Comparison of ENCODE assay signal across 11 mouse cellular contexts in genomic region chr13:46523712-46524111, GRCm38 (mm10). TPM values are rescaled to one million over a fixed set of nuclear protein-coding genes. Genes with fewer than 3 reads are reported as not detected.
DNase-seq lines count a peak whose midpoint lies in the region; ATAC-seq lines count a peak whose summit lies in the region.
"Had no signal": no experiment of that assay in that cellular context is flagged by ENCODE, and none has a peak within 500 bp of the region (broad histone marks: within the 10 kb centered on the region; RNA-seq: fewer than 3 reads in every experiment).

No protein-coding gene starts in this region.

- H3K27me3 ChIP-seq in embryonic facial prominence, embryonic 14.5 days (replicated peaks; ENCODE audit: control insufficient read depth, insufficient read depth, low read length) = no peaks in the 10 kb centered on the region
- H3K27me3 ChIP-seq in embryonic facial prominence, embryonic 10.5 days (replicated peaks; ENCODE audit: low read depth, poor library complexity, severe bottlenecking) = no peaks in the 10 kb centered on the region
- H3K27me3 ChIP-seq: limb, embryonic 12.5 days had no signal

- H3K4me3 ChIP-seq in embryonic facial prominence, embryonic 14.5 days (ENCODE audit: low read depth, low read length) = no peak overlapping the region
- H3K4me3 ChIP-seq in embryonic facial prominence, embryonic 10.5 days = no peak overlapping the region
- H3K4me3 ChIP-seq: forebrain, embryonic 12.5 days; limb, embryonic 12.5 days had no signal

- peaks cover 15% of the 10 kb centered on the region for H3K4me1 ChIP-seq in embryonic facial prominence, embryonic 14.5 days (ENCODE audit: control insufficient read depth, insufficient read depth, low read length)
- peaks cover 21% of the 10 kb centered on the region for H3K4me1 ChIP-seq in embryonic facial prominence, embryonic 10.5 days

- ATAC-seq in embryonic facial prominence, embryonic 14.5 days (ENCODE audit: low read depth) = no peak; the same call in 1 of the 2 replicates

- 0 out of 2 replicates have a peak overlapping the region, but pooled peaks have one; percentile 4 for H3K4me2 ChIP-seq in embryonic facial prominence, embryonic 14.5 days (ENCODE audit: low read depth, low read length)
- H3K4me2 ChIP-seq: forebrain, embryonic 12.5 days; limb, embryonic 12.5 days had no signal

- 49% methylated on average over 12 of the region's 12 CpGs for WGBS in embryonic facial prominence, embryonic 14.5 days
- 80% methylated on average over 12 of the region's 12 CpGs for WGBS in embryonic facial prominence, embryonic 10.5 days

- no peak overlapping the region for H3K9ac ChIP-seq in embryonic facial prominence, embryonic 14.5 days (ENCODE audit: low read depth, low read length)
- H3K9ac ChIP-seq: forebrain, embryonic 12.5 days; limb, embryonic 12.5 days had no signal

- H3K27ac ChIP-seq in embryonic facial prominence, embryonic 14.5 days (replicated peaks; ENCODE audit: low read depth, low read length) = no peak overlapping the region
- no peak overlapping the region for H3K27ac ChIP-seq in embryonic facial prominence, embryonic 10.5 days (replicated peaks)
- H3K27ac ChIP-seq: forebrain, embryonic 12.5 days; limb, embryonic 12.5 days had no signal

- peak; percentile 59 for DNase-seq in embryonic facial prominence, embryonic 14.5 days (ENCODE audit: low spot score)
- DNase-seq in embryonic facial prominence, embryonic 10.5 days (ENCODE audit: low spot score) = no peak
- peak; percentile 61 for DNase-seq in right cerebral cortex, adult 18-20 months
- DNase-seq in right cerebral cortex, postnatal 4 days = no peak
- peak; percentile 21 for DNase-seq in heart, postnatal 25 days (ENCODE audit: low spot score)
- DNase-seq in adrenal gland, adult 2 months = no peak
- DNase-seq in ovary, postnatal 14 days (ENCODE audit: low spot score) = no peak
- no peak for DNase-seq in retina, postnatal 1 day
- DNase-seq: kidney, postnatal 14 days had no signal

- H3K36me3 ChIP-seq in embryonic facial prominence, embryonic 14.5 days (ENCODE audit: control insufficient read depth, insufficient read depth, low read length) = no peaks in the 10 kb centered on the region
- H3K36me3 ChIP-seq in embryonic facial prominence, embryonic 10.5 days (replicated peaks) = no peaks in the 10 kb centered on the region
- H3K36me3 ChIP-seq: forebrain, embryonic 12.5 days; limb, embryonic 12.5 days had no signal

- intact Hi-C loops in heart, postnatal 25 days (cut with DNase I) = no loop called here

- no peaks in the 10 kb centered on the region for H3K9me3 ChIP-seq in embryonic facial prominence, embryonic 14.5 days (ENCODE audit: control insufficient read depth, low read length)
- no peaks in the 10 kb centered on the region for H3K9me3 ChIP-seq in embryonic facial prominence, embryonic 10.5 days
- H3K9me3 ChIP-seq: forebrain, embryonic 12.5 days had no signal

RNA-seq across cellular contexts. Expression of gene Cap2, which starts 22.1 kb away (rescaled TPM):
- 31.6 and 35.1 TPM in 2 replicates for polyA plus RNA-seq in embryonic facial prominence, embryonic 14.5 days (2014; fragmentation: Nextera tagmentation; extraction: Ambion mirVana)
- 3.9 and 4.2 TPM in 2 replicates for polyA plus RNA-seq in embryonic facial prominence, embryonic 10.5 days (2016; fragmentation: Nextera tagmentation; extraction: Ambion mirVana)
- total RNA-seq in heart, postnatal 25 days (2021) = 100 to 1,000 TPM; 133 to 155 TPM
- 1 to 10 TPM; 4.3 to 4.7 TPM for total RNA-seq in adrenal gland, adult 2 months (2021)
- 0.81 and 2.4 TPM in 2 replicates for polyA plus RNA-seq in adrenal gland, adult 2 months (2012; rRNA removed)

Comparison
In these comparisons a context has a peak if more than half of its experiments do, and no peak if none do; other contexts are left out.
1. DNase-seq: peak in embryonic facial prominence, embryonic 14.5 days (single experiment), right cerebral cortex, adult 18-20 months (single experiment) and heart, postnatal 25 days (single experiment); none in embryonic facial prominence, embryonic 10.5 days (single experiment), right cerebral cortex, postnatal 4 days (single experiment), adrenal gland, adult 2 months (single experiment), ovary, postnatal 14 days (single experiment) and retina, postnatal 1 day (single experiment).